Mouse (Mus musculus): ENCODE measurements around the gene Rae1. TPM values are rescaled to one million over a fixed set of nuclear protein-coding genes. Genes with fewer than 3 reads are reported as not detected.
A peak's percentile ranks its signal among the peaks of the same experiment; 100 is the strongest.

Gene Rae1
- polyA plus RNA-seq, 1 experiment from 2014 or later: 68.6 TPM

DNA sequence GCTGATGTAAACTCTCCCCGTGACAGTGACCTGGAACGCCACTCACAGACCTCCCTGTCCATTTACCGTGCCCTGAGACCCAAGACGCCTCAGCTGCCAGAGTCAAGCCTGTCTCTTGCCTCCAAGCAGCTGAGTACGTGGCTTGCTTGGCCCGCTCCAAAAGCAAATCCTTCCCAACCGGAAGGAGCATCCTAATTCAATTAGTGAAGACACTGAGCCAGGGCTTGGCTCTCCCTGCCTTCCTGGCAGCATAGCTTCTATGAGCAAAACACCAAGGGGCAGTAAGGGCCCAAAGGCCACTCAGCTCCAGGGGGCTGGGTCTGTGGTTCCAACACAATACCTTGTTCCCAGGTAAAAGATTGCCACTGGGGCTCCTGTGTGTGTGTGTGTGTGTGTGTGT, 25.2 kb upstream of the Rae1 start:
- Histone ChIP-seq H3K9me3 (ENCODE audit: low read length) (no peaks in the 10 kb centered on the region), H3K36me3 (ENCODE audit: insufficient read depth, low read length) (no peaks in the 10 kb centered on the region), H3K27me3 (replicated peaks; ENCODE audit: insufficient read depth, low read length) (no peaks in the 10 kb centered on the region), H3K4me2 (replicated peaks; ENCODE audit: low read depth, low read length) (no peak overlapping the region), H3K27ac (ENCODE audit: low read length) (no peak overlapping the region), H3K4me3 (ENCODE audit: low read depth, low read length) (no peak overlapping the region), H3K4me1 (ENCODE audit: insufficient read depth, low read depth, low read length) (no peaks in the 10 kb centered on the region), H3K9ac (replicated peaks; ENCODE audit: low read depth) (no peak overlapping the region)
- WGBS: 27% methylated on average over 7 of the region's 7 CpGs
- no peak for DNase-seq (ENCODE audit: low spot score)
- no peak for ATAC-seq
- TF ChIP-seq CTCF (IDR thresholded peaks at IDR 0.05): no peak

DNA sequence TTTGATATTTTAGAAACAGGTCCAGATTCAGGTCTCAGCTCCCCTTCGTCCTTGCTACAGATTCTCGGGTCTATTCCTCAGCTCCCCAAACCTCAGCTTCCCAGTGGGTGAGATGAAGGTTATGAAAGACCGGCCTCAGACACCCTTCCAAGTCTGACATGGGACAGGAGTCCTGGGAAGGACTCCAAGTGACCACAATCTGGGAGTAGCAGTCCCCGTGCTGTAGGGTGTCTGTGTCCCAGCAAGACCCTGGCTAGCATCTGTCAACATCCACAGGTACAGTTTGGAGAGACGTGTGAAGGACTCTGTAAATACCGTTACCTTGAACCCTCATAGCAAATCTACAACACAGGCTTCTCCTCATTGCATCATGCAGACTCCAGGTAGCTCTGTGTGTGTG, 24.8 kb upstream of the Rae1 start:
- H3K4me1 ChIP-seq (ENCODE audit: insufficient read depth, low read depth, low read length): no peaks in the 10 kb centered on the region
- TF ChIP-seq CTCF (IDR thresholded peaks at IDR 0.05): no peak
- TF ChIP-seq EP300 (IDR thresholded peaks at IDR 0.05): no peak
- H3K9me3 ChIP-seq (ENCODE audit: low read length): no peaks in the 10 kb centered on the region
- no peak for ATAC-seq
- no peak overlapping the region for H3K4me3 ChIP-seq (ENCODE audit: low read depth, low read length)
- no peak for DNase-seq (ENCODE audit: low spot score)
- H3K27me3 ChIP-seq (replicated peaks; ENCODE audit: insufficient read depth, low read length): no peaks in the 10 kb centered on the region
- H3K4me2 ChIP-seq (replicated peaks; ENCODE audit: low read depth, low read length): no peak overlapping the region
- no peak overlapping the region for H3K27ac ChIP-seq (ENCODE audit: low read length)
- no peak overlapping the region for H3K9ac ChIP-seq (replicated peaks; ENCODE audit: low read depth)
- WGBS: 70% methylated on average over 6 of the region's 6 CpGs
- H3K36me3 ChIP-seq (ENCODE audit: insufficient read depth, low read length): no peaks in the 10 kb centered on the region

DNA sequence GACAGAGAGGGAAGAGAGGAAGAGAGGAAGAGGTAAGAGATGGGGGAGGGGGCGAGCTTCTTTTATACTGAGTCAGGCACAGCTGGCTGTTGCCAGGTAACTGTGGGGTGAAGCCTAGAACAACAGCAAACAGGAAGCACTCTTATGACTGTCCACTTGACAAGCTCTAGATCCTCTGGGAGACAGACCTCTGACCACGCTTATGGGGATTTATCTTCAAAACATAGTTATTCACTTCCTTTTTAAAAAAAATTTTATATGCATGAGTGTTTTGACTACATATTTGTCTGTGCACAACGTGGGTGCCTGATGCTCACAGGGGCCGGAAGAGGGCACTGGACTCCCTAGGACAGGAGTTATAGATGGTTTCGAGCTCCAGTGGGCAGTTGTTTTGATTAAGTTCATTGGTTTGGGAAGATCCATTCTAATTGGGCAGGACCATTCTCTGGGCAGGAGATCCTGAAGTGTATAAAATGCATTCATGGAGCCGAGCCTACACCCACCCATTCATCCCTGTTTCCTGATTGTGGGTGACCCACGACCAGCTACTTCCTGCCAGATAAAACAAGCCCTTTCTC, 23.2 kb upstream of the Rae1 start:
- WGBS: 19% methylated on average over 7 of the region's 7 CpGs
- no peak overlapping the region for H3K9ac ChIP-seq (replicated peaks; ENCODE audit: low read depth)
- no peak overlapping the region for H3K4me2 ChIP-seq (replicated peaks; ENCODE audit: low read depth, low read length)
- no peak overlapping the region for H3K27ac ChIP-seq (ENCODE audit: low read length)
- H3K4me3 ChIP-seq (ENCODE audit: low read depth, low read length): no peak overlapping the region
- ATAC-seq: peak; percentile 33
- H3K36me3 ChIP-seq (ENCODE audit: insufficient read depth, low read length): no peaks in the 10 kb centered on the region
- TF ChIP-seq CTCF (IDR thresholded peaks at IDR 0.05): no peak
- no peak for TF ChIP-seq EP300 (IDR thresholded peaks at IDR 0.05)
- DNase-seq (ENCODE audit: low spot score): no peak
- H3K9me3 ChIP-seq (ENCODE audit: low read length): no peaks in the 10 kb centered on the region
- no peaks in the 10 kb centered on the region for H3K27me3 ChIP-seq (replicated peaks; ENCODE audit: insufficient read depth, low read length)
- H3K4me1 ChIP-seq (ENCODE audit: insufficient read depth, low read depth, low read length): no peaks in the 10 kb centered on the region

DNA sequence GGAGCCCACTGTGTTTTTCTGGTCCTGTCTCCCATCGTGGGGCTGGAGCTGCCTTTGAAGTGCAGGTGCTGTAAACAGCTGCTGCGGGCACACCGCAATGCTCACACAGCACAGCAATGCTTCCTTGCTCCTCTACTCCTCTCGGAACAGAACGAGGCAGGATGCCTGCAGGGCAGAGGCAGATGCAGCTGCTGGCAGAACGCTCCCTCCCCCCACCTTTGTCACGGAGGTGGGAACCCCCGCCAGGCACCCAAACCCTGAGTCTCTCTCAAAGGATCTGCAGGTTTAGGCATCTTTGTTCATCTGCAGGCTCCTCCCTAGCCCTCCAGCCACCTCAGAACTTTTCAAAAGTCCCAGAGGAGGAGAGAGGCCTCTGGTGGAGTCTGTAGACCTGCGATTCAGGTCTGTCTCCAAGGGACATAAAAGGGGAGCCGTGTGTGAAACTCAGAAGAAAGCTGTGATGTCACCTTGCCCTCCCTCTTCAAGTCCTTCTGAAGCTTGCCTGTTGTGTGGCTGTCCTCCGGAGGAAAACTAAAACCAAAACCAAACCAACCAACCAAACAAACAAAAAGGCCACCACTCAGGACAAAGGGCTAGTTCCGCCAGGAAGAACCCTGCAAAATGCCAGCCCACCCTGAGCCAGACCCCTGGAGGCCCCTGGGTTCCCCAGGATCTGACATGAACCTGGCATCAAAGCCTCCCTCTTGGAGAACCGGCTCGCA, 22.3 kb upstream of the Rae1 start, which contains the start of gene Spo11:
TSS of gene Spo11 (plus strand) at position 292 of the 722 bp plus-strand sequence.
- Histone ChIP-seq H3K4me2 (replicated peaks; ENCODE audit: low read depth, low read length) (0 out of 2 replicates have a peak within 1 kb of the TSS, but pooled peaks have one; percentile 5), H3K4me1 (ENCODE audit: insufficient read depth, low read depth, low read length) (no peaks in the 10 kb centered on the region), H3K9me3 (ENCODE audit: low read length) (no peaks in the 10 kb centered on the region), H3K27ac (ENCODE audit: low read length) (no peak within 1 kb of the TSS), H3K36me3 (ENCODE audit: insufficient read depth, low read length) (no peaks in the 10 kb centered on the region), H3K9ac (replicated peaks; ENCODE audit: low read depth) (no peak within 1 kb of the TSS), H3K27me3 (replicated peaks; ENCODE audit: insufficient read depth, low read length) (no peaks in the 10 kb centered on the region), H3K4me3 (ENCODE audit: low read depth, low read length) (no peak within 1 kb of the TSS)
- DNase-seq (ENCODE audit: low spot score) (no peak), ATAC-seq (no peak)
- TF ChIP-seq EP300 (IDR thresholded peaks at IDR 0.05): no peak
- no peak for TF ChIP-seq CTCF (IDR thresholded peaks at IDR 0.05)
- 20% methylated on average over 14 of the region's 14 CpGs for WGBS

DNA sequence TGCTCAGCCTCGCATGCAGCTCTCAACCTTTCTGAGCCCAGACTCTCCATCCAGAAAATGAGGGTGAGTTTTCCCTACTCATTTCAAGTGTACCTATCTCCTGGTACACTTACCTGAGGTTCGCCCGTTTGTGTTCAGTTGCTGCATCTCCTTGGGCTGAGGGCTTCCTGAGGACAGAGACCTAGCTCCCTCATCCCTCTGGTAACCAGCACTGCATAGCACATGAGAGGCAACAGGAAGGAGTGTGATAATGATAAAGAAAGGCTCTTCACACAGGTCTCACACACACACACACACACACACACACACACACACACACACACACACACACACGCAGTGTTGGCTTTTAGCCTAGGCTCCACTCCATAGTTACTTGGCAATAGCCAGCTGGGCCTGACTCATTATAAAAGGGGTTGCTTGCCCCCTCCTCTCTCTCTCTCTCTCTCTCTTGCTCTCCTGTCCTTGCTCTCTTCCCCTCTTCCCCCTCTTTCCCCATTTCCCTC, 21.7 kb upstream of the Rae1 start:
- H3K4me2 ChIP-seq (replicated peaks; ENCODE audit: low read depth, low read length): no peak overlapping the region
- TF ChIP-seq CTCF (IDR thresholded peaks at IDR 0.05) (no peak), EP300 (IDR thresholded peaks at IDR 0.05) (no peak)
- DNase-seq (ENCODE audit: low spot score) (no peak), ATAC-seq (no peak; the same call in 1 of the 2 replicates)
- no peak overlapping the region for H3K4me3 ChIP-seq (ENCODE audit: low read depth, low read length)
- no peaks in the 10 kb centered on the region for H3K36me3 ChIP-seq (ENCODE audit: insufficient read depth, low read length)
- no peak overlapping the region for H3K9ac ChIP-seq (replicated peaks; ENCODE audit: low read depth)
- H3K27ac ChIP-seq (ENCODE audit: low read length): no peak overlapping the region
- no peaks in the 10 kb centered on the region for H3K9me3 ChIP-seq (ENCODE audit: low read length)
- H3K4me1 ChIP-seq (ENCODE audit: insufficient read depth, low read depth, low read length): no peaks in the 10 kb centered on the region
- 53% methylated on average over 4 of the region's 4 CpGs for whole genome bisulfite sequencing
- H3K27me3 ChIP-seq (replicated peaks; ENCODE audit: insufficient read depth, low read length): no peaks in the 10 kb centered on the region

DNA sequence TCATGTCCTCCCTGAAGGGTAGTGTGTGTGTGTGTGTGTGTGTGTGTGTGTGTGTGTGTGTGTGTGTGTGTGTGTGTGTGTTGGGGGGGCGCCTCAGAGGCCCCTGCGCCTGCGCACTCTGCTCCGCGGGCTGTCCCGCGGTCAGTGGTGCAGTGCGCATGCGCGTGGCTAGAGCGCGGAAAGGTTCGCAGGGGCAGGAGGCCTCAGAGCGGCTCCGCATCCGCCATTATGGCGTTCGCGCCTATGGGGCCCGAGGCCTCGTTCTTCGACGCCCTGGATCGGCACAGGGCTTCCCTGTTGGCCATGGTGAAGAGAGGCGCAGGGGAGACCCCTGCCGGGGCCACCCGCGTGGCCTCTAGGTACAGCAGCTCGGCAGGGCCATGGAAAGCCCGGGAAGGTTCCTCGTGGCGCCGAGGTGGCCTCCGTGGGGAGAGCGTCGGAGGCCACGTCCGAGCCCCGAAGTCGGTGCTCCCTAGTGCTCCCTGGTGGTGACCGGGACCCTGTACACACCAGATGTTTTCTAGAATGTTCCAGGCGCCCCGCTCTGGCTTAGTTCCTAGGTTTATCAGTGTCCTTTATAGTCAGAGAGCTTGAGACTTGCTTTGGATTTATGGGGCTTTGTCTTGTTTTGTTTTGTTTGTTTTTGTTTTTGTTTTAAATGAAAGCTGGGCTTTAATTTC, 20.1 kb upstream of the Rae1 start:
- Histone ChIP-seq H3K9ac (replicated peaks; ENCODE audit: low read depth) (no peak overlapping the region), H3K4me3 (ENCODE audit: low read depth, low read length) (no peak overlapping the region), H3K36me3 (ENCODE audit: insufficient read depth, low read length) (no peaks in the 10 kb centered on the region), H3K4me1 (ENCODE audit: insufficient read depth, low read depth, low read length) (no peaks in the 10 kb centered on the region), H3K9me3 (ENCODE audit: low read length) (no peaks in the 10 kb centered on the region), H3K27me3 (replicated peaks; ENCODE audit: insufficient read depth, low read length) (no peaks in the 10 kb centered on the region), H3K27ac (ENCODE audit: low read length) (no peak overlapping the region), H3K4me2 (replicated peaks; ENCODE audit: low read depth, low read length) (no peak overlapping the region)
- no peak for DNase-seq (ENCODE audit: low spot score)
- TF ChIP-seq EP300 (IDR thresholded peaks at IDR 0.05): no peak
- no peak for TF ChIP-seq CTCF (IDR thresholded peaks at IDR 0.05)
- ATAC-seq: no peak
- WGBS: 94% methylated on average over 39 of the region's 43 CpGs
